Mouse (Mus musculus) bone marrow, adult 2 months (tissue): ENCODE measurements around the gene Faap20.

Experiments used
- CTCF ChIP-seq: fragments of 200-500 bp; IDR thresholded peaks from 2 replicates; pipeline ENCODE4 v1.5.1; 2011; ENCODE audit warnings: low read length, control low read depth; ENCODE audit not compliant: control insufficient read depth, insufficient read depth
- POLR2A ChIP-seq: fragments of 200-500 bp; IDR thresholded peaks from 2 replicates; pipeline ENCODE4 v1.6.1; 2011; ENCODE audit warnings: low read depth, mild to moderate bottlenecking, control low read depth, low read length, borderline replicate concordance; ENCODE audit not compliant: control insufficient read depth

GRCm38 (mm10) chr4:155281227-155281626 is 31.6 kb downstream of the Faap20 start:
- TF ChIP-seq POLR2A (no peak), CTCF (no peak)
